Mouse (Mus musculus) layer of hippocampus, postnatal 25 days (tissue): Measurements from ENCODE around the gene Per3. TPM values are rescaled to one million over a fixed set of nuclear protein-coding genes. Genes with fewer than 3 reads are reported as not detected.
A peak's percentile ranks its signal among the peaks of the same experiment; 100 is the strongest.

Source experiments
- DNase-seq, 2 experiments: peaks; one replicate each; pipeline ENCODE4 v3.0.0; 2022; ENCODE audit warnings: mixed read lengths in 2 of 2, low spot score in 1 of 2; ENCODE audit errors: extremely low spot score in 1 of 2
- total RNA-seq, 2 experiments: library from RNA; stranded (reverse); gene quantifications; 2 replicates each; pipeline ENCODE4 v1.2.3; 2021

The Per3 gene
- total RNA-seq, result 10 to 100 TPM; 26.7 to 26.8 TPM

DNA sequence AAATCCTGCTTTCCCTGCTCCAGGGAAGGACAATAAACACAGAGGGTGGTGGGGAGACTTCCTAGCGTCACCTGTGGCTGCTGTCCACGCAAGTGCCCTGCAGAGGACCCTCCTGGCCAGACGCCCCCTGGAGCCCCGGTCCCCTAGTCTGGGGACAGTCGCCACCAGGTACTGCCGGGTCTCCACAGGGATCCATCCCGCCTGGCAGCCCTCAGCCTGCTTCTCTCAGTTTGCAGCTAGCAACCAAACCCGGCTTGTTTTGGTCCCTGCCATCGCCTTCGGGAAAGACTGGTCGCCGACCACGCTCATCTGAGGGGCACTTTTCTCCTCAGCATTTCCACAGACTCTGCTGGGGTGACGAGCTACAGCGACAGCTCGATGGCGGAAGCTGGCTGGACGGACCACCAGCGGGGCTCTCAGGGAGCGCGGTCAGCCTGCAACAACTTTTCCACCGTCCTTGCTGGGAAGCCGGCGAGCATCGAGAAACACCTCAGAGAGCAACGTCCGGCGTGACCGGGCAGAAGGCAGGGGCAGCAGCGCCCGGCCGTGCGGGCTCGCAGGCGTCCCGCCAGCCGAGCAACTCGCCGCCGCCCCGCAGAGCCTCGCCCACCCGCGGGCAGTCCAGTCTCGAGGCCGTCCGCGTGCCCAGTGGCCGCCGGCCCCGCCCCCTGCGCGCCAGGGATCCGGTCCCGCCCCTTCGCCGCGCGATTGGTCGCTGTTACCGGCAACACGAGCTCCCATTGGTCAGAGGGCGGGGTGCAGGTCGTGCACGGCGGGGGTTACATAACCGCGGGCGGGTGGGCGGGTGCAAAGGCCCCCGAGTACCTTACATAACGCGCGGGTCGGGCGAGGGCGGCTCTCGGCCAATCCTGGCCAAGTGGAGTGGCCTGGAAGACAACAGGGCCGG, at the start of gene Per3:
TSS of gene Per3 (minus strand) at position 629 of the 907 bp plus-strand sequence.
- peak; percentile 92 to 96 for DNase-seq

- DNase-seq, result no peak
Measured at GRCm38 (mm10) chr4:151089270-151089669, 44.8 kb upstream of the Per3 start, which contains the start of gene Gm13090. Gene Gm13090, plus strand, starts transcription at chr4:151089570.

DNA sequence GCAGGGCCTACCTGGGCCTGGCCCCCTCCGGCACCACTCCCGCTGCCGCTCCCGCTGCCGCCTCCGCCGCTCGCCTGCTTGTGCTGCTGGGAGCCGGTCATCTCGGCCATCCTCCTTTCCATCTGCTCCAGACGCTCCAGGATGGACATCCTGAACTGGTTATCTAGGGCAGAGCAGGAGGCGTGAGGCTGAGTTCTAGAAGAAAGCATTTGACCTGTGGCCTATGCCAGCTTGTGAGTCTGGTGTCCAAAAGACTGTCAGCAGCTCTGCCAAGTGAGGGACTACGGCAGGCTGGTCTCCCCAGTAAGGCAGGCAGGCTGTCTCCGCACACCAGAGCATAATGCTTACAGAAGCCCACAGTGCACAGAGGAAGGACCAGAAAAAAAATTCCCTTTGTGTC, 44.4 kb upstream of the Per3 start:
- no peak for DNase-seq

- no peak for DNase-seq
Measured at GRCm38 (mm10) chr4:151087358-151087757, 42.9 kb upstream of the Per3 start.

GRCm38 (mm10) chr4:151083027-151083426, 38.6 kb upstream of the Per3 start:
- DNase-seq, result no peak

GRCm38 (mm10) chr4:151081977-151082376, 37.5 kb upstream of the Per3 start:
- no peak for DNase-seq

GRCm38 (mm10) chr4:151081355-151081754, 36.9 kb upstream of the Per3 start:
- DNase-seq, result no peak

DNA sequence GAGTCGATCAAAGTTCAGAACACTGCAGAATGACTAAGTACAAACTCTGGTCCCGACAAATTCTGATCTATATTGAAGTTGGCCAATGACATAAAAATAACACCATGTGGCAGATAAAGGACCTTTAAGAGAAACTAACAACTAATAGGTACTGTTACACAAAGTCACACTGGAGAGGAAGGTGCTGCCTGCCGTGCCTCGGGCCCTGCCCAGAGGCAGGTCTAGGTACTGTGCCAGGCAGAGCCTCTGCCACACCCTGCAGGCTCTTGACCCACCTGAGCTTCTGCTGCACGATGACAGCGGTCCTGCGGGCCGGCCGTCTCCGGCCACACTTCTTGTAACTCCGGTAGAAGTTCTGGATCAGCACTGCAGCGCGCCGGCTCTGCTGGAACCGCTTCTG, 30.4 kb upstream of the Per3 start:
- DNase-seq, result no peak

DNA sequence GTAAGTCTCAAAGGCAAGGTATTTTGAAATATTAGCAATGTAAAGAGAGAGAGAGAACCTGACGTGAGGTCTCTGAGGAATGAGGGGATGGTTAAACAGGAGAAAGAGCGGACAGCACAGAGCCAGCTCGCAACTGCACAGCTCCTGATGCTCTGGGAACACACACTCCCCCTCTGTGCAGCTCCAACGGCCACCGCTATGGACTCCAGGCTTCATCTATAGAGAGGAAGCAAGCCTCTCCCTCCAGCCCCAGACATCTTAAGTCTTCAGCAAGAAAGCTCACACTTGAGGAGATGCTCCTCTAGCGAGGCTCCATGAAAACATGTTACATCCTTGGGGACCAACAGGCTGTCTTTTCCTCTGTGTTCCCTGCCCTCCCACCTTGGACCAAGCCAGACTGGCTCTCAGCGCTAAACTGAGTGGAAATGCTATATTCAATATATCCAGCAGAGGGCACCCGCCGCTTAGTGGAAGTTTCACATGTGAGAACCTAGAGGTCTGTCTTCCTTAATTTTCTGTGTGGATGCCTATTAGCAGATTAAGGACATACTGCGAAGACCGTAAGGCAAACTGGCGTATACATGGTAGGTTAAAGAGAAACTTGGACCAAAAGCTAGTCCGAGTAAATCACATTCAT, 28.8 kb upstream of the Per3 start:
- peak; percentile 61 to 85 for DNase-seq

GRCm38 (mm10) chr4:151070962-151071361, 26.5 kb upstream of the Per3 start:
- DNase-seq, result no peak

GRCm38 (mm10) chr4:151068751-151069150, 24.3 kb upstream of the Per3 start:
- no peak for DNase-seq

DNA sequence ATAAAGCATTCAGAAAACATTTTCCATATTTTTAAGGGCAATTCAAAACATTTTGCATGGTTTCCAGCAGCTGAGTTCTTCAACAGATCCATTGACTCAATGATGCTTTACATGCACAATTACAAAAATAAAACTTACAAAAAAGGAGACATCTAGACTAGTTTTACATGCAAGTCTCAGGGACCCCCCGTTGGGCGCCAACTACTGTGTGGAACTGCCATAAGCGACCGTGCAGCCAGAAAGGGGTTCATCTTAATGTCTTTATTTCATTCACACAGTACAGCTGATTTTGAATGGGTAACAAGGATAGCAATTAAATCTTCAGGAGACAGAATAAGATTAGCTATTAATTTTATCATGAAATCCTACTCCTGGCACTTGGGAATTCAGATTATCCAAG, 15.1 kb upstream of the Per3 start:
- DNase-seq, result no peak

DNA sequence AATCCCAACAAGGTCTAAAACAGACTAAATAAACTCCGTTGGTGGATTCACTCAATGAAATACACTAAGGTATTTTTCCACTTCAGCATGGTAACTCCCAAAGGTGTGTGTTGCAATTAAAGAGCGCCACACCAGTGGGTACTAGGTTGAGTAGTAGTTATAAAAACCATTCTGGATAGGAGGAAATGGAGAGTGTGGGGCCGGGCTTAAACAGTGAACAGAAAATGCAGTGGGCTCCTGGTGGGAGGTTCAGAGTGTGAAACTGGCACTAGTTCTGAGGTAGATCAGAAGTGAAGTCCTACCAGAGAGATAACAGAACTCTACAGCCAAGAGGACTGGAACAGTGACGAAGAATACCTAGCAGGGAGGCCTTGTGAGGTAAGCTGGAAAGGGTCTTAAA, 14.2 kb upstream of the Per3 start:
- DNase-seq, result no peak

GRCm38 (mm10) chr4:151057347-151058321, 13.2 kb upstream of the Per3 start, which contains the start of gene Vamp3:
Gene Vamp3, minus strand, starts transcription at chr4:151057963.
- DNase-seq, result peak; percentile 98 to 99

- DNase-seq, result no peak
Measured at GRCm38 (mm10) chr4:151051162-151051561, 6.7 kb upstream of the Per3 start.

- no peak for DNase-seq
Measured at GRCm38 (mm10) chr4:151046524-151046923, 2.1 kb upstream of the Per3 start.

- peak in 1 of 2 experiments; percentile 44 for DNase-seq
Measured at GRCm38 (mm10) chr4:151044944-151045570, 592 bp upstream of the Per3 start.

- DNase-seq, result no peak
Measured at GRCm38 (mm10) chr4:151043281-151043680, 1.2 kb downstream of the Per3 start.

DNA sequence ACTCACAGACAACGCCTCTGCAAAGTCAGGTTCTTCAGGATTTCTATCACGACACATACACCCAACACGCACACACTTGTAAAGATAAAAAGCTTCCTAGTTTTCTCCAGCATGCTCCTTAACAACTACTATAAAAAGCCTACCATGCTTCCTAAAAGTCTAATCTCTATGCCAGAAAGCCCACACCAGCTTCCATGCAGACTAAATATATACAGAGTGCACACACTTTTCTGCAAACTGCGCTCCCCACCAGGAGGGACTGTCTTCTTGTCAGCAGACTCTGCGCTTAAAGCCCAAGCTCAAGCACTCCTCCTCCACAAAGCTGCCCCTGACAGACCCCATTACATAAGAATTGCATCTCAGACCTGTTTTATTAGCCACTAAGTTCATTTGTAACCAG, 3.0 kb downstream of the Per3 start:
- DNase-seq, result no peak

- no peak for DNase-seq
Measured at GRCm38 (mm10) chr4:151037800-151038199, 6.7 kb downstream of the Per3 start.
